Mouse (Mus musculus) limb, embryonic 14.5 days (tissue): Measurements from ENCODE around the gene Ncapd2. TPM values are rescaled to one million over a fixed set of nuclear protein-coding genes. Genes with fewer than 3 reads are reported as not detected.

ENCODE experiments used
- ATAC-seq: fragments of 200-750 bp; cut with Nextera tagmentation; 2 replicates; pipeline ENCODE4 v1.8.0; 2017; ENCODE audit warnings: low read depth, moderate number of reproducible peaks, moderate TSS enrichment; ENCODE audit not compliant: low FRiP score
- DNase-seq: peaks from one replicate; pipeline ENCODE4 v3.0.0-alpha.2; 2015; ENCODE audit warnings: low spot score
- H3K27ac ChIP-seq: fragments of 300-500 bp; sonication (generic); replicated peaks from 2 replicates; pipeline ENCODE4 v1.5.1; 2014; ENCODE audit warnings: low read depth, mild to moderate bottlenecking, low read length, moderate library complexity, mixed read lengths
- H3K27me3 ChIP-seq: fragments of 300-500 bp; sonication (generic); 2 replicates; pipeline ENCODE4 v1.6.1; 2014; ENCODE audit warnings: low read length, mixed read lengths; ENCODE audit not compliant: control insufficient read depth, insufficient read depth
- H3K36me3 ChIP-seq: fragments of 300-500 bp; sonication (generic); 2 replicates; pipeline ENCODE4 v1.6.1; 2014; ENCODE audit warnings: mild to moderate bottlenecking, low read length, moderate library complexity, mixed read lengths; ENCODE audit not compliant: control insufficient read depth, insufficient read depth
- H3K4me1 ChIP-seq: fragments of 300-500 bp; sonication (generic); 2 replicates; pipeline ENCODE4 v1.6.1; 2014; ENCODE audit warnings: antibody characterized with exemption, low read length, mixed read lengths; ENCODE audit not compliant: control insufficient read depth, insufficient read depth
- H3K4me2 ChIP-seq: fragments of 300-500 bp; sonication (generic); replicated peaks from 2 replicates; pipeline ENCODE4 v1.6.1; 2014; ENCODE audit warnings: low read depth, mild to moderate bottlenecking, low read length, moderate library complexity; ENCODE audit not compliant: severe bottlenecking
- H3K4me3 ChIP-seq: fragments of 300-500 bp; sonication (generic); replicated peaks from 2 replicates; pipeline ENCODE4 v1.5.1; 2014; ENCODE audit warnings: low read length
- H3K9ac ChIP-seq: fragments of 300-500 bp; sonication (generic); 2 replicates; pipeline ENCODE4 v1.6.1; 2014; ENCODE audit warnings: mild to moderate bottlenecking, low read depth, low read length, moderate library complexity; ENCODE audit not compliant: severe bottlenecking
- H3K9me3 ChIP-seq: fragments of 300-500 bp; sonication (generic); 2 replicates; pipeline ENCODE4 v1.6.1; 2016; ENCODE audit warnings: low read length; ENCODE audit not compliant: control insufficient read depth
- POLR2A ChIP-seq: fragments of 200-500 bp; IDR thresholded peaks from 2 replicates; pipeline ENCODE4 v1.8.0; 2012; ENCODE audit warnings: inconsistent platforms, mild to moderate bottlenecking, moderate library complexity, borderline replicate concordance; ENCODE audit not compliant: insufficient read depth, insufficient read length; ENCODE audit errors: extremely low read depth
- WGBS: fragments of 180-500 bp; shearing (Covaris S2); extraction: QIAGEN DNeasy Blood & Tissue Kit; methylation state at CpG from one replicate; pipeline ENCODE4 v1.1.7; 2014; 5-methylcytosine and 5-hydroxymethylcytosine counted together
- polyA plus RNA-seq, 2 experiments: library from polyadenylated mRNA; depleted of rRNA in 1 of 2; stranded (reverse) in 1 of 2; unstranded in 1 of 2; fragments of >200 nt; fragmentation: Nextera tagmentation in 1 of 2; extraction: Ambion mirVana in 1 of 2; gene quantifications; 2 replicates each; pipeline versions ENCODE4 v1.2.1 to v1.2.3; 2012 to 2014

Gene Ncapd2
- polyA plus RNA-seq, 2 experiments, result 82.9 to 250 TPM

DNA sequence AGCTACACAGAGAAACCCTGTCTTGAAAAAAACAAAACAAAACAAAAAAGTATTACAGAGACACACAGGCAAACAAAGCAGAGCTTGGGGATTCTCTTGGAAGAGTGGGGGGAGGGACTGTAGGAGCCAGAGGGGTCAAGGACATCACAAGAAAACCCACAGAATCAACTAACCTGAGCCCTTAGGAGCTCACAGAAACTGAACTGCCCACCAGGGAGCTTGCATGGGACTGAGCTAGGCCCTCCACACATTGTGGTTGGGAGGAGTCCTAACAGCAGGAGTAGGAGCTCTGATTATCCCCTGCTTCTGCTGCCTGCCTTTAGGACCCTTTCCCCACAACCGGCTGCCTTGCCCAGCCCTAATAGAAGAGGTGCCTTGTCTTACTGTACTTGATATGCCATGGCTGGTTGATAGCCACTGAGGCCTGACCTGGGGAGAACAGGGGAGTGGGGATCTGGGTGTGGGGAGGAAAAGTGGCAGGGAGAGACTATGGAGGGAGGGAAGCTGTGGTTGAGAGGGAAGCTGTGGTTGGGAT lies 4.1 kb upstream of the Ncapd2 start:
- H3K9ac ChIP-seq, result no peak overlapping the region
- H3K9me3 ChIP-seq, result no peaks in the 10 kb centered on the region
- no peak for DNase-seq
- no peak overlapping the region for H3K4me3 ChIP-seq
- no peak overlapping the region for H3K27ac ChIP-seq
- peaks cover 8% of the 10 kb centered on the region for H3K4me1 ChIP-seq
- ATAC-seq, result no peak
- no peaks in the 10 kb centered on the region for H3K27me3 ChIP-seq
- no peak for TF ChIP-seq POLR2A
- H3K4me2 ChIP-seq, result no peak overlapping the region
- WGBS, result 39% methylated on average over 1 of the region's 1 CpGs
- H3K36me3 ChIP-seq, result peaks cover 27% of the 10 kb centered on the region

DNA sequence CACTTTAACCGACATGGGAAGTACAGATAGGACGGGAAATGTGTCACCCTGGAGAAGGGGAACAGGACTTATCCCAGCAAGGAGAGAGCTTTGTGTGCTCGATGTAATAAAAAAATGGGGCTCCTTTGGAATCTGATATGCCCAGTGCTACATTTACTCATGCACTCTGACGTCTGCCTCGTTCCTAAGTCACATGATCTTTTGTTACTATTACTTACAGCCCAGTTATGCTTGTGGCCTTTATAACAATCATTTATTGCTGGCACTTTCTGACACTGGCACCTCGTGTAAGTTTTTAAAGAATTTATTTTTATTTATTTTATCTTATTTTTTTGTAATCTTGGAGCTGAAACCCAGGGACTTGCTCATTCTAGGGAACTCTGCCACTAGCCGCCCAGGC lies 1.9 kb upstream of the Ncapd2 start:
- no peaks in the 10 kb centered on the region for H3K27me3 ChIP-seq
- no peak for ATAC-seq
- no peak for TF ChIP-seq POLR2A
- H3K4me3 ChIP-seq, result no peak overlapping the region
- H3K4me1 ChIP-seq, result peaks cover 8% of the 10 kb centered on the region
- H3K36me3 ChIP-seq, result peaks cover 41% of the 10 kb centered on the region
- no peak overlapping the region for H3K9ac ChIP-seq
- 71% methylated on average over 7 of the region's 7 CpGs for WGBS
- DNase-seq, result no peak
- H3K4me2 ChIP-seq, result no peak overlapping the region
- no peaks in the 10 kb centered on the region for H3K9me3 ChIP-seq
- no peak overlapping the region for H3K27ac ChIP-seq

DNA sequence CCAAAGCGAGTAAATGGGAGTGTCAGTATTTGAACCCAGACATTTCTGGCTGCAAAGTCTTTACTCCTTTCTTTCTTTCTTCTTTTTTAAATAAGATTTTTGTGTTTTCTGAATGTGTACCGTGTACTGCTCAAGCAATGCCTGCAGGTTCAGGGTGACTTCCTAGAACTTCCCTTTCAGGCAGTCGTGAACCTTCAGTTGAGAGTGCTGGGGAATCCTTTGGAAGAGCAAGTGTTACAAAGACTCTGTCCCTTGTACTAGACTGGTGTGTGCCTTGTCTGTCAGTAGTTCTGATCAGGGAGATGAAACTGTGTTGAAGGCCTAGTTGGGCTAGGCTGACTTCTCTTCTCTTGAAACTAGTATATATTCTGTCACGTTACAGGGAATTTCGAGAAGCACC lies 1.3 kb upstream of the Ncapd2 start:
- Histone ChIP-seq H3K4me2 (peak overlapping the region; percentile 65), H3K9ac (peak overlapping the region; percentile 70), H3K27ac (no peak overlapping the region), H3K27me3 (no peaks in the 10 kb centered on the region), H3K4me1 (peaks cover 8% of the 10 kb centered on the region), H3K4me3 (peak overlapping the region; percentile 61), H3K36me3 (peaks cover 46% of the 10 kb centered on the region), H3K9me3 (no peaks in the 10 kb centered on the region)
- no peak for TF ChIP-seq POLR2A
- DNase-seq, result no peak
- WGBS, result 43% methylated on average over 5 of the region's 5 CpGs
- ATAC-seq, result no peak

DNA sequence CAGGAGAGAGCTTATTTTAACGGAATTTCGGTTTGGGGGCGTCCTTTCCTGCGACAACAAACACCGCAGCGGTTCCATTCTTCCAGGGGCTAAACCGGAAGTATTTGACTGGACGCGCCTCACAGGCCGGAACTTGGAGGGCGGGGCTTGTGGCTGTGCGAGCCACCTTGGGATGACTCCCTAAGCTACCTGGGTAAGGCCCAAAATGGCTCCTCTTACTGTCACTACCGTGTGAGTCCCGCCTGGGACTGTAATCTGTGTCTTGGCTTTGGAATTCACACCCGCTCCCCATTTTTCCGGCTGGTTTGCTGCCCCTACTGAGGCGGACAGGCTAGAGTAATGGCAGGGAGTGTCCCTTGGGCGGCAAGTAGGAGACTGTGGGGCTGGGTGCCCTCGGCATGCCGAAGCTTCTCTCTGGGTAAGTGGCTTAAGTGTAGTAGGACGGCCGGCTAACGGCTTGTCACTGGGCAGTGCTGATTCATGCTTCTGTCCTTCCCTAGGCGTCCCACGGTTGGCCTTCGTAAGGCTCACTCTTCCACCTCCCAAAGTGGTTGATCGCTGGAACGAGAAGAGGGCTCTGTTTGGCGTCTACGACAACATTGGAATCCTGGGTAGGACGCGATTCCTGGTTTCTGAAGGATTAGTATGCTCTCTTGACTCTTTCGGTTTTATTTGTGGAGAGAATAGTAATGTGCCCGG lies 664 bp upstream of the Ncapd2 start:
- H3K4me2 ChIP-seq, result peak overlapping the region; percentile 65
- peaks cover 8% of the 10 kb centered on the region for H3K4me1 ChIP-seq
- H3K9me3 ChIP-seq, result no peaks in the 10 kb centered on the region
- H3K36me3 ChIP-seq, result peaks cover 53% of the 10 kb centered on the region
- H3K27me3 ChIP-seq, result no peaks in the 10 kb centered on the region
- H3K9ac ChIP-seq, result peak overlapping the region; percentile 70
- 0 out of 2 replicates have a peak, but pooled peaks have one; percentile 19 for TF ChIP-seq POLR2A
- peak; percentile 94 for DNase-seq
- under 1% methylated on average over 34 of the region's 34 CpGs for WGBS
- peak overlapping the region; percentile 95 for H3K27ac ChIP-seq
- H3K4me3 ChIP-seq, result peak overlapping the region; percentile 61
- ATAC-seq, result peak; percentile 92

DNA sequence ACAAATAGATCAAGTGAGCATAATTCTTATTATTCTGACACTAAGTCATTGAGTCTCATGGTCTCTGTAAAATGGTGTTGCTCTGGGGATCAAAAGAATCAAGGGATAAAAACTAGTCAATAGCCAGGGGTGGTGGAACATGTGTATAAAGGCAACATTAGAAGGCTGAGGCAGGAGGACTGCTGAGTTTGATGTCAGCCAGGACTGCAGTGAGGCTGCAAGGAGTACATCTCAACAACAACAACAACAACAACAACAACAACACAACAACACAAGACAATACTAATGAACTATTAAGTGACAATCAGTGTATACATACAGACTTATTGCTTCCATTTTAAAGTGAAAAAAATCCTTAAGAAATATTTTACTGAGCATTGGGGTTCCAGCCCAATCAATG lies 685 bp downstream of the Ncapd2 start:
- H3K27ac ChIP-seq, result peak overlapping the region; percentile 95; the same call in 1 of the 2 replicates
- H3K4me3 ChIP-seq, result peak overlapping the region; percentile 61
- TF ChIP-seq POLR2A, result no peak

DNA sequence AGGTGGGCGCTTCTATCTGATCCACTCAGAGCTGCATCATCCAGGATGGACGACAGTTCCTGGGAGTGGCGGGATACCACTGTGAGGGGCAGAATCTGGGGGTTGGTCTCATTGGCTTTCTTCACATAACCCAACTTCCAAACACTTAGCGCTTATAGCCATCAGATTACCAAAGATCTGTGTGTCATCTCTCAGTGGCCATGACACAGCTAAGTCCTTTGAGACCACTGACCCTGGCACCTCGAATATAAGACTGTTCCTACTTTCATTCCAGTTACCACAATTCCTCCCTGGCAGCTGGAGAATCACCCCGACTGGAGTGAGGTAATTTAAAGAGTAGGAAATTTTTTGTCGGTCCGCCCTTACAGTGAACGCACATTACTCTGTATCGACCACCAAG lies 5.3 kb downstream of the Ncapd2 start:
- 90% methylated on average over 10 of the region's 10 CpGs for WGBS
- no peak for ATAC-seq

More for the DNA sequence above, 685 bp downstream of the Ncapd2 start:
- H3K9me3 ChIP-seq, result no peaks in the 10 kb centered on the region
- H3K4me2 ChIP-seq, result peak overlapping the region; percentile 65
- peaks cover 8% of the 10 kb centered on the region for H3K4me1 ChIP-seq
- ATAC-seq, result no peak
- DNase-seq, result no peak
- H3K9ac ChIP-seq, result peak overlapping the region; percentile 75
- peaks cover 62% of the 10 kb centered on the region for H3K36me3 ChIP-seq
- H3K27me3 ChIP-seq, result no peaks in the 10 kb centered on the region

More for the DNA sequence above, 5.3 kb downstream of the Ncapd2 start:
- no peaks in the 10 kb centered on the region for H3K27me3 ChIP-seq
- no peak overlapping the region for H3K4me2 ChIP-seq
- no peak overlapping the region for H3K27ac ChIP-seq
- H3K36me3 ChIP-seq, result peaks cover 85% of the 10 kb centered on the region
- no peak for TF ChIP-seq POLR2A
- no peak for DNase-seq
- no peak overlapping the region for H3K4me3 ChIP-seq
- H3K9me3 ChIP-seq, result no peaks in the 10 kb centered on the region
- H3K9ac ChIP-seq, result no peak overlapping the region
- no peaks in the 10 kb centered on the region for H3K4me1 ChIP-seq
